Mouse (Mus musculus): ENCODE measurements around the gene Lap3. TPM values are rescaled to one million over a fixed set of nuclear protein-coding genes. Genes with fewer than 3 reads are reported as not detected.

Gene Lap3
- polyA plus RNA-seq, 1 experiment, result 56.7 TPM

- H3K4me1 ChIP-seq (ENCODE audit: control insufficient read depth, insufficient read depth, low read length), result no peaks in the 10 kb centered on the region
- H3K27ac ChIP-seq (ENCODE audit: insufficient read depth, low read length), result 0 out of 2 replicates have a peak overlapping the region, but pooled peaks have one; percentile 31
- no peak for DNase-seq
- H3K27me3 ChIP-seq (ENCODE audit: control insufficient read depth, insufficient read depth, low read length), result no peaks in the 10 kb centered on the region
- H3K4me3 ChIP-seq (replicated peaks; ENCODE audit: insufficient read depth, low read depth, low read length), result no peak overlapping the region
- 30% methylated on average over 12 of the region's 12 CpGs for WGBS
- no peak for TF ChIP-seq CTCF (IDR thresholded peaks at IDR 0.05; ENCODE audit: borderline replicate concordance, insufficient read depth, low read depth, low read length)
- no peak for TF ChIP-seq POLR2A (IDR thresholded peaks at IDR 0.05; ENCODE audit: borderline replicate concordance, insufficient read depth, low read length)
Measured at GRCm38 (mm10) chr5:45496930-45497550, 3.9 kb downstream of the Lap3 start.

GRCm38 (mm10) chr5:45497564-45497963 is 4.4 kb downstream of the Lap3 start:
- no peak for DNase-seq
- H3K27me3 ChIP-seq (ENCODE audit: control insufficient read depth, insufficient read depth, low read length), result no peaks in the 10 kb centered on the region
- H3K4me1 ChIP-seq (ENCODE audit: control insufficient read depth, insufficient read depth, low read length), result no peaks in the 10 kb centered on the region
- H3K27ac ChIP-seq (ENCODE audit: insufficient read depth, low read length), result no peak overlapping the region
- TF ChIP-seq POLR2A (IDR thresholded peaks at IDR 0.05; ENCODE audit: borderline replicate concordance, insufficient read depth, low read length) (no peak), CTCF (IDR thresholded peaks at IDR 0.05; ENCODE audit: borderline replicate concordance, insufficient read depth, low read depth, low read length) (no peak)
- no peak overlapping the region for H3K4me3 ChIP-seq (replicated peaks; ENCODE audit: insufficient read depth, low read depth, low read length)
- 70% methylated on average over 5 of the region's 5 CpGs for WGBS

- H3K4me1 ChIP-seq (ENCODE audit: control insufficient read depth, insufficient read depth, low read length), result no peaks in the 10 kb centered on the region
- no peak overlapping the region for H3K4me3 ChIP-seq (replicated peaks; ENCODE audit: insufficient read depth, low read depth, low read length)
- TF ChIP-seq CTCF (IDR thresholded peaks at IDR 0.05; ENCODE audit: borderline replicate concordance, insufficient read depth, low read depth, low read length) (no peak), POLR2A (IDR thresholded peaks at IDR 0.05; ENCODE audit: borderline replicate concordance, insufficient read depth, low read length) (no peak)
- H3K27me3 ChIP-seq (ENCODE audit: control insufficient read depth, insufficient read depth, low read length), result no peaks in the 10 kb centered on the region
- 65% methylated on average over 7 of the region's 7 CpGs for WGBS
- no peak overlapping the region for H3K27ac ChIP-seq (ENCODE audit: insufficient read depth, low read length)
- DNase-seq, result no peak
Measured at GRCm38 (mm10) chr5:45510071-45510470, 16.9 kb downstream of the Lap3 start.

GRCm38 (mm10) chr5:45512908-45513307 is 19.7 kb downstream of the Lap3 start:
- no peak overlapping the region for H3K4me3 ChIP-seq (replicated peaks; ENCODE audit: insufficient read depth, low read depth, low read length)
- H3K27me3 ChIP-seq (ENCODE audit: control insufficient read depth, insufficient read depth, low read length), result no peaks in the 10 kb centered on the region
- no peak overlapping the region for H3K27ac ChIP-seq (ENCODE audit: insufficient read depth, low read length)
- H3K4me1 ChIP-seq (ENCODE audit: control insufficient read depth, insufficient read depth, low read length), result no peaks in the 10 kb centered on the region
- TF ChIP-seq CTCF (IDR thresholded peaks at IDR 0.05; ENCODE audit: borderline replicate concordance, insufficient read depth, low read depth, low read length) (no peak), POLR2A (IDR thresholded peaks at IDR 0.05; ENCODE audit: borderline replicate concordance, insufficient read depth, low read length) (no peak)
- DNase-seq, result no peak
- WGBS, result 90% methylated on average over 6 of the region's 6 CpGs

- H3K27ac ChIP-seq (ENCODE audit: insufficient read depth, low read length), result no peak overlapping the region
- no peak for DNase-seq
- TF ChIP-seq CTCF (IDR thresholded peaks at IDR 0.05; ENCODE audit: borderline replicate concordance, insufficient read depth, low read depth, low read length) (no peak), POLR2A (IDR thresholded peaks at IDR 0.05; ENCODE audit: borderline replicate concordance, insufficient read depth, low read length) (no peak)
- no peaks in the 10 kb centered on the region for H3K4me1 ChIP-seq (ENCODE audit: control insufficient read depth, insufficient read depth, low read length)
- 97% methylated on average over 2 of the region's 2 CpGs for WGBS
- no peak overlapping the region for H3K4me3 ChIP-seq (replicated peaks; ENCODE audit: insufficient read depth, low read depth, low read length)
- no peaks in the 10 kb centered on the region for H3K27me3 ChIP-seq (ENCODE audit: control insufficient read depth, insufficient read depth, low read length)
Measured at GRCm38 (mm10) chr5:45513511-45513910, 20.3 kb downstream of the Lap3 start.

- TF ChIP-seq CTCF (IDR thresholded peaks at IDR 0.05; ENCODE audit: borderline replicate concordance, insufficient read depth, low read depth, low read length) (no peak), POLR2A (IDR thresholded peaks at IDR 0.05; ENCODE audit: borderline replicate concordance, insufficient read depth, low read length) (no peak)
- no peak overlapping the region for H3K27ac ChIP-seq (ENCODE audit: insufficient read depth, low read length)
- WGBS, result 75% methylated on average over 1 of the region's 1 CpGs
- no peak overlapping the region for H3K4me3 ChIP-seq (replicated peaks; ENCODE audit: insufficient read depth, low read depth, low read length)
- H3K4me1 ChIP-seq (ENCODE audit: control insufficient read depth, insufficient read depth, low read length), result no peaks in the 10 kb centered on the region
- DNase-seq, result no peak
- no peaks in the 10 kb centered on the region for H3K27me3 ChIP-seq (ENCODE audit: control insufficient read depth, insufficient read depth, low read length)
Measured at GRCm38 (mm10) chr5:45514599-45514998, 21.4 kb downstream of the Lap3 start.

- 92% methylated on average over 10 of the region's 10 CpGs for WGBS
Measured at GRCm38 (mm10) chr5:45515151-45515743, 22.1 kb downstream of the Lap3 start.

More at GRCm38 (mm10) chr5:45515151-45515743, 22.1 kb downstream of the Lap3 start:
- Histone ChIP-seq H3K4me1 (ENCODE audit: control insufficient read depth, insufficient read depth, low read length) (no peaks in the 10 kb centered on the region), H3K27ac (ENCODE audit: insufficient read depth, low read length) (no peak overlapping the region), H3K4me3 (replicated peaks; ENCODE audit: insufficient read depth, low read depth, low read length) (no peak overlapping the region), H3K27me3 (ENCODE audit: control insufficient read depth, insufficient read depth, low read length) (no peaks in the 10 kb centered on the region)
- TF ChIP-seq CTCF (IDR thresholded peaks at IDR 0.05; ENCODE audit: borderline replicate concordance, insufficient read depth, low read depth, low read length) (no peak), POLR2A (IDR thresholded peaks at IDR 0.05; ENCODE audit: borderline replicate concordance, insufficient read depth, low read length) (no peak)
- no peak for DNase-seq

All from cerebellum, adult 2 months (tissue).